In genomic region chr9:118341401-118341800, GRCm38 (mm10) we compare ENCODE assay signal across 9 mouse cellular contexts.
A peak's percentile ranks its signal among the peaks of the same experiment; 100 is the strongest.
DNase-seq lines count a peak whose midpoint lies in the region; ATAC-seq lines count a peak whose summit lies in the region.
"Had no signal": no experiment of that assay in that cellular context is flagged by ENCODE, and none has a peak within 500 bp of the region (broad histone marks: within the 10 kb centered on the region; RNA-seq: fewer than 3 reads in every experiment).

No protein-coding gene starts in this region.

- intact Hi-C loops in left cerebral cortex, postnatal 14 days (cut with DNase I), result no loop called here

- no peak for DNase-seq in cerebellum, postnatal 4 days (ENCODE audit: low spot score in 2 of 2)
- peak; percentile 31 for DNase-seq in R1 (ENCODE audit: low read depth, low spot score)
- no peak for DNase-seq in forebrain, embryonic 14.5 days (ENCODE audit: low spot score)
- no peak for DNase-seq in layer of hippocampus, postnatal 10 days (ENCODE audit: low spot score in 2 of 2)
- DNase-seq in left cerebral cortex, postnatal 14 days (ENCODE audit: low spot score in 2 of 2), result no peak
- DNase-seq in layer of hippocampus, adult 9-11 months, result no peak
- DNase-seq: kidney, adult 9 months had no signal

- H3K9me3 ChIP-seq in forebrain, embryonic 14.5 days (replicated peaks; ENCODE audit: control insufficient read depth, low read length), result no peaks in the 10 kb centered on the region
- H3K9me3 ChIP-seq in liver, embryonic 15.5 days (replicated peaks), result no peaks in the 10 kb centered on the region

- no peak overlapping the region for H3K27ac ChIP-seq in forebrain, embryonic 14.5 days (ENCODE audit: low read depth, low read length)
- no peak overlapping the region for H3K27ac ChIP-seq in liver, embryonic 15.5 days (replicated peaks)

- no peaks in the 10 kb centered on the region for H3K27me3 ChIP-seq in forebrain, embryonic 14.5 days (replicated peaks; ENCODE audit: control insufficient read depth, insufficient read depth, low read length)
- H3K27me3 ChIP-seq in liver, embryonic 15.5 days, result no peaks in the 10 kb centered on the region

- WGBS in forebrain, embryonic 14.5 days, result 46% methylated on average over 12 of the region's 12 CpGs
- 40% methylated on average over 12 of the region's 12 CpGs for WGBS in liver, embryonic 15.5 days (ENCODE audit: insufficient replicate concordance)

- H3K4me3 ChIP-seq in forebrain, embryonic 14.5 days (ENCODE audit: low read depth, low read length), result peak overlapping the region; percentile 17
- no peak overlapping the region for H3K4me3 ChIP-seq in liver, embryonic 15.5 days (replicated peaks)

- H3K4me1 ChIP-seq in forebrain, embryonic 14.5 days (ENCODE audit: control insufficient read depth, insufficient read depth, low read length), result no peaks in the 10 kb centered on the region
- no peaks in the 10 kb centered on the region for H3K4me1 ChIP-seq in liver, embryonic 15.5 days (replicated peaks)

- ATAC-seq in cerebellum, adult (ENCODE audit: insufficient number of reproducible peaks, low FRiP score, low TSS enrichment), result peak; percentile 63; the same call in 1 of the 2 replicates
- ATAC-seq in forebrain, embryonic 14.5 days, result 0 out of 2 replicates have a peak, but pooled peaks have one; percentile 40
- ATAC-seq in liver, embryonic 15.5 days (ENCODE audit: insufficient read depth), result no peak

- H3K36me3 ChIP-seq in forebrain, embryonic 14.5 days (ENCODE audit: control insufficient read depth, insufficient read depth, low read length), result no peaks in the 10 kb centered on the region
- H3K36me3 ChIP-seq in liver, embryonic 15.5 days (replicated peaks), result no peaks in the 10 kb centered on the region

- H3K9ac ChIP-seq in forebrain, embryonic 14.5 days (ENCODE audit: low read length), result peak overlapping the region; percentile 46; the same call in 1 of the 2 replicates
- H3K9ac ChIP-seq in liver, embryonic 15.5 days, result no peak overlapping the region

- H3K4me2 ChIP-seq in forebrain, embryonic 14.5 days (ENCODE audit: low read length), result peak overlapping the region; percentile 42
- H3K4me2 ChIP-seq in liver, embryonic 15.5 days, result peak overlapping the region; percentile 2; the same call in 1 of the 2 replicates
